ENCODE assay signal across 17 mouse cellular contexts in genomic region chr13:31132501-31132900, GRCm38 (mm10).
DNase-seq lines count a peak whose midpoint lies in the region; ATAC-seq lines count a peak whose summit lies in the region.
"Had no signal": no experiment of that assay in that cellular context is flagged by ENCODE, and none has a peak within 500 bp of the region (broad histone marks: within the 10 kb centered on the region; RNA-seq: fewer than 3 reads in every experiment).

No protein-coding gene starts in this region.

- 87% methylated on average over 5 of the region's 5 CpGs for WGBS in hindbrain, embryonic 16.5 days

- no peaks in the 10 kb centered on the region for H3K4me1 ChIP-seq in hindbrain, embryonic 16.5 days (ENCODE audit: control insufficient read depth, insufficient read depth, low read depth, low read length)
- H3K4me1 ChIP-seq: heart, embryonic 15.5 days; hindbrain, embryonic 10.5 days; limb, embryonic 15.5 days; midbrain, embryonic 15.5 days had no signal

- no peak overlapping the region for H3K9ac ChIP-seq in hindbrain, embryonic 16.5 days (ENCODE audit: low read depth, low read length)
- H3K9ac ChIP-seq: forebrain, postnatal 0 days; heart, embryonic 15.5 days; limb, embryonic 15.5 days; midbrain, embryonic 15.5 days had no signal

- no peak overlapping the region for H3K4me2 ChIP-seq in hindbrain, embryonic 16.5 days (ENCODE audit: low read length)
- H3K4me2 ChIP-seq: heart, embryonic 15.5 days; limb, embryonic 15.5 days; midbrain, embryonic 15.5 days had no signal

- no peak overlapping the region for H3K27ac ChIP-seq in hindbrain, embryonic 16.5 days (ENCODE audit: low read depth, low read length)
- H3K27ac ChIP-seq: heart, embryonic 15.5 days; hindbrain, embryonic 10.5 days; limb, embryonic 15.5 days; midbrain, embryonic 15.5 days had no signal

- no peak for ATAC-seq in megakaryocyte-erythroid progenitor cell, adult 5-6 weeks (replicated peaks; ENCODE audit: low FRiP score, low TSS enrichment, poor library complexity, severe bottlenecking)
- ATAC-seq in hindbrain, embryonic 16.5 days: no peak
- ATAC-seq: activated CD4-positive, CD25-positive, alpha-beta regulatory T cell, adult 4 months; forebrain, postnatal 0 days; midbrain, embryonic 15.5 days had no signal

- peak; percentile 5 for DNase-seq in adrenal gland, postnatal 10 days
- DNase-seq in adrenal gland, postnatal 4 days (ENCODE audit: low spot score in 2 of 2): no peak
- DNase-seq in kidney, postnatal 25 days: peak; percentile 11 to 34
- DNase-seq in kidney, adult 11 months: no peak
- peak; percentile 10 for DNase-seq in 416B (ENCODE audit: low read depth)
- DNase-seq in adrenal gland, postnatal 36 days: peak; percentile 16 to 29
- DNase-seq: cerebellum, adult 8-10 months; forebrain, postnatal 0 days; heart, adult 18-20 months; kidney, postnatal 14 days had no signal

- no peak overlapping the region for H3K4me3 ChIP-seq in hindbrain, embryonic 16.5 days (ENCODE audit: low read length)
- H3K4me3 ChIP-seq: heart, embryonic 15.5 days; hindbrain, embryonic 10.5 days; limb, embryonic 15.5 days; midbrain, embryonic 15.5 days had no signal

- no peaks in the 10 kb centered on the region for H3K9me3 ChIP-seq in hindbrain, embryonic 16.5 days (ENCODE audit: control insufficient read depth, low read length)
- H3K9me3 ChIP-seq: heart, embryonic 15.5 days; hindbrain, embryonic 10.5 days; limb, embryonic 15.5 days; midbrain, embryonic 15.5 days had no signal

- no peaks in the 10 kb centered on the region for H3K27me3 ChIP-seq in hindbrain, embryonic 16.5 days (replicated peaks; ENCODE audit: control insufficient read depth, insufficient read depth, low read length)
- H3K27me3 ChIP-seq: heart, embryonic 15.5 days; limb, embryonic 15.5 days; midbrain, embryonic 15.5 days had no signal

- no peaks in the 10 kb centered on the region for H3K36me3 ChIP-seq in hindbrain, embryonic 16.5 days (ENCODE audit: control insufficient read depth, insufficient read depth, low read length)
- H3K36me3 ChIP-seq: heart, embryonic 15.5 days; hindbrain, embryonic 10.5 days; limb, embryonic 15.5 days; midbrain, embryonic 15.5 days had no signal

Comparison
In these comparisons a context has a peak if more than half of its experiments do, and no peak if none do; other contexts are left out.
1. DNase-seq: peak in adrenal gland, postnatal 10 days (single experiment), kidney, postnatal 25 days (2 of 2), 416B (single experiment) and adrenal gland, postnatal 36 days (2 of 2); none in adrenal gland, postnatal 4 days (0 of 2) and kidney, adult 11 months (single experiment).